Mouse (Mus musculus): ENCODE measurements around the gene Nhsl1. TPM values are rescaled to one million over a fixed set of nuclear protein-coding genes. Genes with fewer than 3 reads are reported as not detected.
A peak's percentile ranks its signal among the peaks of the same experiment; 100 is the strongest.

The Nhsl1 gene
- polyA plus RNA-seq, 1 experiment = 16.7 TPM

GRCm38 (mm10) chr10:18388784-18389575 lies 70.2 kb downstream of the Nhsl1 start:
- DNase-seq = peak; percentile 46 to 55
- Histone ChIP-seq H3K27me3 (ENCODE audit: control insufficient read depth, insufficient read depth, low read length) (no peaks in the 10 kb centered on the region), H3K4me3 (replicated peaks; ENCODE audit: insufficient read depth, low read depth, low read length) (no peak overlapping the region), H3K27ac (ENCODE audit: insufficient read depth, low read length) (no peak overlapping the region), H3K4me1 (ENCODE audit: control insufficient read depth, insufficient read depth, low read length) (no peaks in the 10 kb centered on the region)
- TF ChIP-seq POLR2A (IDR thresholded peaks at IDR 0.05; ENCODE audit: borderline replicate concordance, insufficient read depth, low read length) (no peak), CTCF (IDR thresholded peaks at IDR 0.05; ENCODE audit: borderline replicate concordance, insufficient read depth, low read depth, low read length) (peak; percentile 65)
- 10% methylated on average over 10 of the region's 10 CpGs for whole genome bisulfite sequencing

- TF ChIP-seq CTCF (IDR thresholded peaks at IDR 0.05; ENCODE audit: borderline replicate concordance, insufficient read depth, low read depth, low read length) = no peak
- 82% methylated on average over 15 of the region's 15 CpGs for WGBS
- no peak for DNase-seq
- Histone ChIP-seq H3K4me1 (ENCODE audit: control insufficient read depth, insufficient read depth, low read length) (no peaks in the 10 kb centered on the region), H3K4me3 (replicated peaks; ENCODE audit: insufficient read depth, low read depth, low read length) (no peak overlapping the region), H3K27me3 (ENCODE audit: control insufficient read depth, insufficient read depth, low read length) (no peaks in the 10 kb centered on the region), H3K27ac (ENCODE audit: insufficient read depth, low read length) (no peak overlapping the region)
Measured at GRCm38 (mm10) chr10:18390004-18390403, 71.2 kb downstream of the Nhsl1 start.

- H3K27ac ChIP-seq (ENCODE audit: insufficient read depth, low read length) = no peak overlapping the region
Measured at GRCm38 (mm10) chr10:18391608-18392007, 72.8 kb downstream of the Nhsl1 start.

GRCm38 (mm10) chr10:18392268-18392667 lies 73.5 kb downstream of the Nhsl1 start:
- no peak for DNase-seq
- 74% methylated on average over 6 of the region's 6 CpGs for WGBS
- no peaks in the 10 kb centered on the region for H3K27me3 ChIP-seq (ENCODE audit: control insufficient read depth, insufficient read depth, low read length)
- no peak overlapping the region for H3K4me3 ChIP-seq (replicated peaks; ENCODE audit: insufficient read depth, low read depth, low read length)
- TF ChIP-seq CTCF (IDR thresholded peaks at IDR 0.05; ENCODE audit: borderline replicate concordance, insufficient read depth, low read depth, low read length) (no peak), POLR2A (IDR thresholded peaks at IDR 0.05; ENCODE audit: borderline replicate concordance, insufficient read depth, low read length) (no peak)
- H3K27ac ChIP-seq (ENCODE audit: insufficient read depth, low read length) = no peak overlapping the region
- no peaks in the 10 kb centered on the region for H3K4me1 ChIP-seq (ENCODE audit: control insufficient read depth, insufficient read depth, low read length)

More at GRCm38 (mm10) chr10:18391608-18392007, 72.8 kb downstream of the Nhsl1 start:
- no peaks in the 10 kb centered on the region for H3K27me3 ChIP-seq (ENCODE audit: control insufficient read depth, insufficient read depth, low read length)
- H3K4me1 ChIP-seq (ENCODE audit: control insufficient read depth, insufficient read depth, low read length) = no peaks in the 10 kb centered on the region
- 23% methylated on average over 5 of the region's 5 CpGs for WGBS
- TF ChIP-seq POLR2A (IDR thresholded peaks at IDR 0.05; ENCODE audit: borderline replicate concordance, insufficient read depth, low read length) = no peak
- peak; percentile 70 for TF ChIP-seq CTCF (IDR thresholded peaks at IDR 0.05; ENCODE audit: borderline replicate concordance, insufficient read depth, low read depth, low read length)
- DNase-seq = peak; percentile 64 to 66
- H3K4me3 ChIP-seq (replicated peaks; ENCODE audit: insufficient read depth, low read depth, low read length) = no peak overlapping the region

DNA sequence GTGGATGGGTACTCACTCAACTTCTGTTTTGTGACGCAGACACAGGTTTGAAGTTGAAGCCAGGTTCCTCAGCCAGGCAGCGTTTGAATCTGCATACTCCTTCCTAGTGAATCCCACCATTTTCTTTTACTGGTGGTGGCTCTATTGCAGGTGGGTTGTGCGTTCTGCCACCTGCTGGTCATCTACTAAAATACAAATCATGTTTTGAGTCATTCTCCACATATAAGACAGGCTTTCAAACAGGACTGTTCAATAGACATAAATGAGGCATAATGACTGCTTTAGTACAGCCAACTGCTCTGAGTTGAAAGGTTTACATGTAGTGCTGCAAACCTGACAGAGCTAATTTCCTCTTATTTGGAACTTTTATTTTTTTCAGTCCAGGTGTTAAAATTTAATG lies 75.0 kb downstream of the Nhsl1 start:
- Histone ChIP-seq H3K27ac (ENCODE audit: insufficient read depth, low read length) (no peak overlapping the region), H3K4me3 (replicated peaks; ENCODE audit: insufficient read depth, low read depth, low read length) (no peak overlapping the region), H3K27me3 (ENCODE audit: control insufficient read depth, insufficient read depth, low read length) (no peaks in the 10 kb centered on the region), H3K4me1 (ENCODE audit: control insufficient read depth, insufficient read depth, low read length) (no peaks in the 10 kb centered on the region)
- WGBS = 60% methylated on average over 3 of the region's 3 CpGs
- TF ChIP-seq CTCF (IDR thresholded peaks at IDR 0.05; ENCODE audit: borderline replicate concordance, insufficient read depth, low read depth, low read length) = peak; percentile 41; the same call in 1 of the 2 replicates
- no peak for TF ChIP-seq POLR2A (IDR thresholded peaks at IDR 0.05; ENCODE audit: borderline replicate concordance, insufficient read depth, low read length)
- no peak for DNase-seq

- H3K4me3 ChIP-seq (replicated peaks; ENCODE audit: insufficient read depth, low read depth, low read length) = no peak overlapping the region
- no peak overlapping the region for H3K27ac ChIP-seq (ENCODE audit: insufficient read depth, low read length)
- no peaks in the 10 kb centered on the region for H3K27me3 ChIP-seq (ENCODE audit: control insufficient read depth, insufficient read depth, low read length)
- no peaks in the 10 kb centered on the region for H3K4me1 ChIP-seq (ENCODE audit: control insufficient read depth, insufficient read depth, low read length)
- 85% methylated on average over 7 of the region's 7 CpGs for WGBS
- no peak for TF ChIP-seq POLR2A (IDR thresholded peaks at IDR 0.05; ENCODE audit: borderline replicate concordance, insufficient read depth, low read length)
- TF ChIP-seq CTCF (IDR thresholded peaks at IDR 0.05; ENCODE audit: borderline replicate concordance, insufficient read depth, low read depth, low read length) = no peak
- DNase-seq = no peak
Measured at GRCm38 (mm10) chr10:18394270-18394669, 75.5 kb downstream of the Nhsl1 start.

DNA sequence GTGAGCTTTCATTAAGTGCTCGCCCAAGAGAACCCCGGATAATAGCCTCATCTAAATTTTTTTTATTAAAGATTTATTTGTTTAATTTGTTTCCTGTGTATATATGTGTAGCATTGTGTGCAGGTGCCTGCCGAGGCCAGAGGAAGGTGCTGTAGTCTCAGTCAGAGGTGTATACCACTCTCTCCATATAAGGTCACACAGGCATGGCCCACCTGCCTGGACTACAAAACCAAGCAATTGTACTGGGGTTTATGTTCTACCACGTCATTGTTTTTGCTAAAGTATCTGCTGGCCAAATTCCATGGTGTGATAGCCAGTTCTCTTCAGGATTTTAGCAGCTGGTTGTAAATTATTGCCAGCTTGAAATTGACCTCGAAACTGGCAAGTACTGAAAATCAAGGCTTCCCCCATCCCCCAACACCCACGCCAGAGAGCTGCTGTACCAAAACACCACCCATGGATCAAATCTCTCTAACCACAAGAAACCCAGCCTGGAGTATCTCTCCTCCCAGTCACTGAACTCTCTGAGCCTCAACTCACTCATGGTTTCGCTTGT lies 81.4 kb downstream of the Nhsl1 start:
- Histone ChIP-seq H3K27me3 (ENCODE audit: control insufficient read depth, insufficient read depth, low read length) (no peaks in the 10 kb centered on the region), H3K27ac (ENCODE audit: insufficient read depth, low read length) (no peak overlapping the region), H3K4me3 (replicated peaks; ENCODE audit: insufficient read depth, low read depth, low read length) (no peak overlapping the region), H3K4me1 (ENCODE audit: control insufficient read depth, insufficient read depth, low read length) (peaks cover 12% of the 10 kb centered on the region)
- no peak for DNase-seq
- 77% methylated on average over 7 of the region's 7 CpGs for WGBS
- no peak for TF ChIP-seq CTCF (IDR thresholded peaks at IDR 0.05; ENCODE audit: borderline replicate concordance, insufficient read depth, low read depth, low read length)

DNA sequence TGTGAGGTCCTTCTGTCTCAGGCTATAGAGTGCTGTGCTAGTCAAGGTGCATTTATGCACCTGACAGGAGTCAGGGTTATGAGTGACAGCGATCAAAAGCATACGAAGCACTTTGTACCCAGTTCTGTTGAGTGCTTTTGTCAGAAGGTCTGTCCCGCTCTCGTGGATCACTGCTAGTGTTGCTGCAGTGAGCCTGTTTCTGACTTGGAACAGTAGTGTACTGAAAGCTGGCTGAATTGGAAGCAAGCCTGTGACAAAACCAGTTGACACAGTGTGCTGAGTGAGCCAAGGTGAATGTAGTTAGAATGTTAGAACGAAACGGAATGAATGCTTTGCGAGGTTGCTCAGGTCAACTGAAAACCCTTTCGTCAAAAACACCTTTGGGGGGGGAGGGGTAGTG lies 82.2 kb downstream of the Nhsl1 start:
- TF ChIP-seq CTCF (IDR thresholded peaks at IDR 0.05; ENCODE audit: borderline replicate concordance, insufficient read depth, low read depth, low read length) (no peak), POLR2A (IDR thresholded peaks at IDR 0.05; ENCODE audit: borderline replicate concordance, insufficient read depth, low read length) (no peak)
- H3K27ac ChIP-seq (ENCODE audit: insufficient read depth, low read length) = no peak overlapping the region
- 51% methylated on average over 8 of the region's 8 CpGs for WGBS
- no peaks in the 10 kb centered on the region for H3K27me3 ChIP-seq (ENCODE audit: control insufficient read depth, insufficient read depth, low read length)
- no peak overlapping the region for H3K4me3 ChIP-seq (replicated peaks; ENCODE audit: insufficient read depth, low read depth, low read length)
- peaks cover 12% of the 10 kb centered on the region for H3K4me1 ChIP-seq (ENCODE audit: control insufficient read depth, insufficient read depth, low read length)
- no peak for DNase-seq

Measured in cerebellum, adult 2 months (tissue).